Mouse (Mus musculus) thymus, postnatal 10 days (tissue): ENCODE data around the gene Aprt.
A peak's percentile ranks its signal among the peaks of the same experiment; 100 is the strongest.

Source experiments
- DNase-seq, 2 experiments: peaks; one replicate each; pipeline ENCODE4 v3.0.0; 2021; ENCODE audit warnings: low spot score in 2 of 2

Gene Aprt

DNA sequence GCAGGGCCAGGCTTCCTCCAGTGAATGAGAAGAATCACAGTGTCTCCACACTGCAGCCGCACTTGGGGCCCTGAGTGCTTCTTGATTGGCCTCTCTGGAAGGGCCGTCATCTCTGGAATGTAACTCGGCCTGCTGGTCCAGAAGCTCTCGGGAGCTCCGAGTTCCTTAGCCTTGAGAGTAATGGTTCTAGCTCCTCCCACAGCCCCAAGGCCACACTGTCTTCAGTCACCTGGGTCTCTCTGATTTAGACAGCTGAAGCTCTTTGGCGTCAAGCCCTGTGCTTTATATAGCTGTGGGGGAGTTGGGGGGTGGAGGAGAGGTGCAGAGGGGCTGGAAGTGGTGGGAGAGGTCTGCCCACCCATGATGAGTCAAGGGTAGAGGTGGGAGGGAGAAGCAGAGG is 39.7 kb downstream of the Aprt start:
- DNase-seq = no peak

- no peak for DNase-seq
These were observed 45.4 kb downstream of the Aprt start for GRCm38 (mm10) chr8:122531312-122531711.

DNA sequence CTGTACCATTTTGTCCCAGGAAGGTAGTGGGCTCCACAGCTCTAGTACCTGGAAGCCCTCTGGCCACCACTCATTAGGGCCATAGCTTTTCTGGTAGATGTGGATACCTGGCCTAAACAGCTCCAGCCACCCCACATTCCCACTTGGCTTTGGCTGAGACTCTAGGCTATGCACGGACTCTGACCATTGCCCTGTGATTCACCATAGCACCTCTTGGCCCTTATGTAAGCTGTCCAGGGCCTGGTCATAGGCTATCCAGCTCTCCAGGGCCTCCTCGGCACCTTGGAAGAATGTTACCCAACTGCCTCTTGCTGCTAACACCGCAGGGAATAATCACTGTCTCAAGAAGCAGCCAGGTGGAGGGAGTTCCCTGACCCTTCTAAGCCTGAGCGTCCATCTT is 47.5 kb downstream of the Aprt start:
- DNase-seq = no peak

- no peak for DNase-seq
These were observed 48.8 kb downstream of the Aprt start for GRCm38 (mm10) chr8:122527937-122528336.

DNA sequence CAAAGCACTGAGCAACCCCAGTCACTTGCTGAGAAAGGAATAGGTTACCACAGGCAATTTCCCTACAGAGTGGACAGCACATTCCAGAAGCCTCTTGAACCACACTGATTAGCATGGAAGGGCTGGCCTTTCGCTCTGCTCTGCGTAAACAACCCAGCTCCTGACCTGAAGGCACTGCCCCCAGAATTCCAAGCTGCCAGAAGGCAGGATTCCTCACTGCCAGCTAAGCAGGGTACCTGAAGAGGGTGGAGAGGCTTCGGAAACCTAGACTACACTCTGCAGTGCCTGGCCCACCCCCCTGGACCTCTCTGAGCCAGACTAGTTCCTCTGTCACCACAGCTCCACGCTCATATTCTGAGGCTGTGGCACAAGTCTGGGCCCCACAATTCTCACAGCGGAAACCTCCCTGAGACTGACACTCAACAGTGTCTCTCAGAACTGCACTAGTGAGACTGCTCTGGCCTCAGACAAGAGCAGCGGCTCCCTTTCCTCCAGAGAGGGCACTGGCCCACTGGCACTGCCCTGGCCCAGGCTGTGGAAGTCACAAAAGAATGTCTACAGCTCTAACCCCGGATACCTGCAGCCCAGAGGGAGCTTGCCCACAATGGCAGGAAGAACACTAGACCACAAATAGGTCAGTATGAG is 50.1 kb downstream of the Aprt start:
- peak; percentile 16 to 26 for DNase-seq

DNA sequence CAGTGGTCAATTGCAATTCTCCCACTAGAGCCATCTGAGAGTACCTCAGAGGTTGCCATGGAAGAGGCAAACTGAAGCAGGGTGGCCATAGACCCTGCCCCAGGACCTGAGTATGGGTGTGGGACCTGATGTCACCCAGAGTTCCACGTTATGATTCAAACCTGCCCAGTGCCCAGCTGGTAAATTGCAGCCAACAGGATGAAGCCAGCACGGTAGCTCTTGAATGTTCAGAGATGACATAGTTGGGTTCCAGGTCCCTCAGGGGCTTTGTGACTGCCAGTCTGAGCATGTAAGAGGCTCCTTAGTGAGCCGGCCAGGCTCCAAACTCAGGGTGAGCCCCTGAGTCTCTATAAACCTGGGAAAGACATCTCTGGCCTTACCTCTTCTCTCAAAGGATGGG is 50.6 kb downstream of the Aprt start:
- no peak for DNase-seq

GRCm38 (mm10) chr8:122525004-122525403 is 51.7 kb downstream of the Aprt start:
- DNase-seq = no peak
